Mouse (Mus musculus): Measurements from ENCODE around the gene Lgals1. TPM values are rescaled to one million over a fixed set of nuclear protein-coding genes. Genes with fewer than 3 reads are reported as not detected.

The Lgals1 gene
- polyA plus RNA-seq, 1 experiment, result 310 TPM

DNA sequence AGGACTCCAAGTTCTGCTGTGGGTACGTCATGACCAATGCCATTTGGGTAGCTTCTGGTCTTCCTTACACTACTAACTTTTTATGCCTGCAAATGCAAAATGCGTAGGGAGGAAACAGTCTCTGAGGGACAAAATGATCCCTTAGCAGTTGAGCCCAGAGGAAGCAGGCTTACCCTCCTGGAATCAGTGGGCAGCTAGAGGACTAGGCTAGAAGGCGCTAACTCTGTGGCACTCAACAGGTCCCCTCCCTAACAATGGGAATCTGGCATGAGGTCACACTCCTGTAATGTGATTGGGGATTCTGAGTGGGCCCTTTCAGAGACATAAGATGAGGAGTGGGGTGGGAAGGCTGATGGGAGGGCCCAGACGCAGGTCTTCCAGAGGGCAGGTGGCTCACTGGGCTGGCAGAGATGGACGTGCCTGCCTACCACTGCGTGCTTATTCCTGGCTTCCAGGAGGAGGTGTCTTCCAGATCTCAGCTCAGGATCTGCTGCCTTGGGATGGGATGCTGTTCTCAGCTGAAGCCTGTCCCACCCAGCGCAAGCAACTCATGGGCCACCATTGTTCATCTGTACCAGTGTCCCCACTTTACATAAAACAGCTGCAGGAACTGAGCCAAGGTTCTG is 4.4 kb downstream of the Lgals1 start:
- no peak for DNase-seq (ENCODE audit: low read depth, low spot score)
- WGBS, result 88% methylated on average over 7 of the region's 7 CpGs

DNA sequence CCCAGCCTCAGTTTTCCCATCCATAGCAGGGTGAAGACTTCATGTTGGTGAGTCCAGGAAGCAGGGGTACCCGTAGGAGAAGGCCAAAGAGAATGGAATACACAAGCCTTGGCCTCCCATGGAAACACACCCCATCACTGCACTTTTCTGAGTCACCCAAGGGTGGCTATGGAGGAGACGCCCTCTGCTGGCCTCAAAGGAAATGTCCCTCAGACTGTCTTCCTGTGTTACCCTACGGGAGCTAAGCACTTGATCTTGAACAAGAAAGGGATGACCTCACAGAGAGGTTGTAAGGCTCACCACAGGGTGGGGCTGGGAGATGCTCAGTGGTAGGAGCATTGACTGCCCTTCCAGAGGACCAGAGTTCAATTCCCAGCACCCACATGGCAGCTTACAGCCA is 5.1 kb downstream of the Lgals1 start:
- DNase-seq (ENCODE audit: low read depth, low spot score), result no peak

DNA sequence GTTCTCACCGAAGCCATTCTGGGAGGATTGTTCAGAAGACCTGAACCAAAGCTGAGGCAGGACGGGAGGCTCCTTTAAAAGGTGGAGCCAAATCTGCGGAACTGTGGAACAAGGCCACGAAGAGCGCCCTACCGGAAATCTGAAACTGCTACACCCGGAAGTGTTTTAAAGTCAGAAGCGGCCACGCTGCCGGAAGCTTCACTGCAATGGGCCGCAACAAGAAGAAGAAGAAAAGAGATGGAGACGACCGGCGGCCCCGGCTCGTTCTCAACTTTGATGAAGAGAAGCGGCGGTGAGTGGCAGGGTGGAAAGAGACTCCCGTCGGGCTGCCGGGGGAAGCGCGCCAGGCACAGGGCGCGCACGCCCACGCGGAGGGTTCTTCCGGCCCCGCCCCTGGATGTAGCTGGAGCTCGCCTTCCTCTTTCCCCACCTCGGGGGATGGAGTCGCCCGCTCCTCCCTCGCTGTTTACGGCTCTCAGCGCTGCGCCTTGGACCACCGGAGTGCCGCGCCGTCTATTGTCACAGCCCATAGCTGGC is 8.3 kb downstream of the Lgals1 start, which contains the start of gene Nol12:
Gene Nol12 (plus strand): TSS at position 150 of the 537 bp plus-strand sequence.
- no peak for DNase-seq (ENCODE audit: low read depth, low spot score)
- under 1% methylated on average over 42 of the region's 42 CpGs for WGBS

More for the DNA sequence above, 5.1 kb downstream of the Lgals1 start:
- 2% methylated on average over 3 of the region's 3 CpGs for WGBS

DNA sequence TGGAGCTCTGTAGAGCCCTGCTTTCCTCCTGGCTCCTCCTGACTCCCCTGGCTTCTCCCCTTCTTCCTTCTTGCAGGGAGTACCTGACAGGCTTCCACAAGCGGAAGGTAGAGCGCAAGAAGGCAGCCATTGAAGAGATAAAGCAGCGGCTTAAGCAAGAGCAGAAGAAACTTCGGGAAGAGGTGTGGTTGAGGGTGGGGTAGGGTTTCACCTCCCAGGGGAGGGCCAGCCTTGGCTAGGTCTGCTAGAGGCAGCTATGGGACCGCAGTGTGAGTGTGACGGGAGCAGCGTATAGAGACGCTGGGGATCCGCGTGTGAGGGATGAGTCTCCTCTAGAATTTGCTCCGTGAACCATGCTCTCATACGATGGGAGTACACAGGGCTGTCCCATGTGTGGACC is 9.9 kb downstream of the Lgals1 start:
- 92% methylated on average over 12 of the region's 12 CpGs for WGBS
- no peak for DNase-seq (ENCODE audit: low read depth, low spot score)

DNA sequence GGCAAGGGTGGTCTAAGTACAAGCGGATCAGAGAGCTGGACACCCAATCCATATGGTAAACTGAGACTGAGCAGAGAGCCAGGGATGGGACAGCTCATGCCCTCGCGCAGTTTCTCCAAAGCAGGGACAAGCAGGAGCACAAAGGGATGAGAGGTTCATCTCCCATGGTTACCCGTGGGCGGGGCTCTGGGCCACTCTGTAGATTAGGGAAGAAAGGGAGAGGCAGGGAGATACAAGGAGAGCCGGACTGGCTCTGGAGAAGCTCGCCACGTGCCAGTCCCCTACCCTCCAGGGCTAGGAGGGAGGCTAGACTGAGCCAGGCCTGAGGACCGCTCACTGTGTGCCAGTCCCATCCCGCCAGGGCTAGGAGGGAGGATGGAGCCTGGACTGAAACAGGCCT is 10.8 kb downstream of the Lgals1 start:
- 92% methylated on average over 10 of the region's 10 CpGs for WGBS
- DNase-seq (ENCODE audit: low read depth, low spot score), result no peak

DNA sequence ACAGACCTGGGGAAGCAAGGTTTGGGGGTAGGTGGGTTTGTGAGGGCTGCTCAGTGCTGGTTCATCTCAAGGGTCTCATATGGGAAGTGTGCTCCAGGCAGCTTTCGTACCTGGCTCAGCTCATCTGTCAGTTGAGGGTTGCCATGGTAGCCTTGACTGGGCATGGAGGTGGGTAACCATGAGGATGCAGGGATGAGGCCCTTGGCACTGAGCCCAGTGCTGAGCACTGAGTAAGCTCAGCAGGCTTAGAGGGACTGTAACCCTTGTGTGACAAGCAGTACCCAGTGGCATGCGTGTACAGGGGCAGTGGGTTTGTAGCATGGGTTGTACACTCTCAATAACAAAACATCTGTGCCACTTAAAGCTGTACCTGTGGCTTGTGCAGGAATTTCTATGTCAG is 11.4 kb downstream of the Lgals1 start:
- DNase-seq (ENCODE audit: low read depth, low spot score), result no peak
- 81% methylated on average over 2 of the region's 2 CpGs for WGBS

DNA sequence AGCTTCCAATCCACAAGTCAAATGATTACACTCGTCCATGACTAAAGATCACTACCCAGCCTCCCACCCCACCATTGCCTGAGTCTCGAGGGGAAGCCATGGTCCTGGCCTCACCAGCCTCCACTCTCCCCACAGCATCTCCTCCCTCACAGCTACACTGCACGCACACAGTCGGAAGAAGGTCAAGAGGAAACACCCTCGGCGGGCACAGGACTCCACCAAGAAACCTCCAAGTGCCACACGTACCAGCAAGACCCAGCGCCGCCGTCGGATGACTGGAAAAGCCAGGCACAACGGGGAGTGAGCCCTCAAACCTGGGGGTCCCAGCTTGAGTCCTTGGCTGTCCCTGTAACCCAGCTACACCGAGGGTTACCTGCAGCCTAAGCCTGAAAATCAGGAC is 13.8 kb downstream of the Lgals1 start:
- 91% methylated on average over 13 of the region's 13 CpGs for WGBS

DNA sequence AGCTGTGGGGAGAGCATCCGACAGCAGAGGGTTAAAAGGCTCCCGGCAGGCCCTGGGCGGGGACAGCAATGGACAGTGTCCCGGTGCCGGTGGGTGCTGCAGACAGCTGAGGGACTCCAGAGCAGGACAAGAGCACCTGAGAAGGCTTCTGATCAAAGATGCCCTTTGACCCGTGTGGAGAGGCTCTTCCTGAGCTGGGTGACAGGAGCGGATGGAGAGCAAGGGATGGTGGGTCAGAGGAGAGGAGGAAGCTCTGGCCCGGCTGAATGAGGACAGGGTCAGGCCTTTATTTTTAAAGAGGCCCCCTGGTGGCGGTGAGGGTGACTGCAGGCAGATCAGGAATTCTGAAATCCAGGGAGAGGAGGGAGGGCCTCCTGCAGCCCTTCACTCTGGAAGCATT is 16.1 kb downstream of the Lgals1 start:
- DNase-seq (ENCODE audit: low read depth, low spot score), result no peak
- WGBS, result 4% methylated on average over 9 of the region's 9 CpGs

More for the DNA sequence above, 13.8 kb downstream of the Lgals1 start:
- DNase-seq (ENCODE audit: low read depth, low spot score), result no peak

DNA sequence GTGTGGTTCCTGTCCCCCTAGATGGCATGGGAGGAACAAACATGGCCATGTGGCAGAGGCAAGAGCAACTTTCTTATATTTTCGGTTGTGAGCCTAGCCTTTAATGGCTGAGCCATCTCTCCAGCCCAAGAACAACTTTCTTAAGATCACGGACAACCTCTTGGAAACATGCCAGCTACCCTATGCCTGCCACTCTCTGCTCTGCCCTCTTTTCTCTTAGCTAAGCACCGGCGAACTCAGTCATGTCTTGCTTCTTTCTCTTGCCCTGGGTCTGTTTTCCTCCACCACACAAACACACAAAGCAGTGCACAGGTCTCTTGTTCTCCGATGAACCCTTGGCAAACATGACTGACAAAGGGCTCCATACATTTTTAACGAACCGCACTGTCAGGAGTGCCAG is 19.7 kb downstream of the Lgals1 start:
- WGBS, result 64% methylated on average over 7 of the region's 7 CpGs
- no peak for DNase-seq (ENCODE audit: low read depth, low spot score)

DNA sequence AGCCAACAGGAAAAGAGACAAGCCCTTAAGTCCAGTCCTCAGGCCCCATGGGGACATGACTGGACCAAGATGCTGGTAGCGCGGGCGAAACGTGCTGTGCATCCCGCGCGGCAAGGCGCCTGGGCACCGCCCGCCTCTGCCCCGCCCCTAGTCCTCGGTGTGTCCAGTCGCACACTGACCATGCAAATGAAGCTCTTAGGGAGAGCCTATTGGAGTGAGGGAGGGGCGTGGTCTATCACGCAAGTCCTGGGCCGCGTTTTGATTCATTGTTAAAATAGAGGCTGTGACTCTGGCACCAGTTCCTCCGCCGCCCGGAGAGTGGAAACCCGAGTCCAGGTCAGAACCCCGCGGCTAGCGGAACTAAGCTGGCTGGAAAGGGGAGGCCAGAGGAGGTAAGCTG is 21.1 kb downstream of the Lgals1 start, which contains the start of gene Triobp:
Gene Triobp (plus strand): TSS at position 68 of the 400 bp plus-strand sequence.
- WGBS, result under 1% methylated on average over 24 of the region's 24 CpGs
- no peak for DNase-seq (ENCODE audit: low read depth, low spot score)

DNA sequence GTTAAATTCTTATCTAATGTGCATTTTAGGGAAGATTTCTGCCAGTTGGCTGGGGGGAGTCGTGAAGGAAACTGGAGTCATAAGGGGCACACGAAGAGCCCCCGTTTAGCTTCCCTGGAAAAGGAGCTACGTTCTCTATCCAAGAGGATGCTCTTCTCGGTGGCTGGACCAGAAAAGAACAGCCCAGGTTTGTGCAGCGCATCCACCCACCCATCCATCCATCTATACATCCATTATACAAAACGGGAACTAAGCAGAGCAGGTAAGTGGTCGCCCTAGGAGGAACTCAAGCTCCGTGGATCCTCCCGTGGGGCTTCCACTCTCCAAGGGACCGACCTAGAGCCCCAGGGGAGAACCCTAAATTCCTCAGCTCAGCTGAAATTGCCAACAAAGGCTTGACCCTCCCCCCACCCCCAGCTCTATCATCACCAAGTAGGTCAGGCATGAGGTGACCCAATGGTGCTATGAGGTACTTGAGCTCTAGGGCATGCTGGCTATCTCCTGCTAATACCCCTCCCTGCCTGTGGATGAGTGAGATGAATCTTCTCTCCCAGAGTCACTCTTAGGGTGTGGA is 21.7 kb downstream of the Lgals1 start:
- 9% methylated on average over 11 of the region's 11 CpGs for WGBS

DNA sequence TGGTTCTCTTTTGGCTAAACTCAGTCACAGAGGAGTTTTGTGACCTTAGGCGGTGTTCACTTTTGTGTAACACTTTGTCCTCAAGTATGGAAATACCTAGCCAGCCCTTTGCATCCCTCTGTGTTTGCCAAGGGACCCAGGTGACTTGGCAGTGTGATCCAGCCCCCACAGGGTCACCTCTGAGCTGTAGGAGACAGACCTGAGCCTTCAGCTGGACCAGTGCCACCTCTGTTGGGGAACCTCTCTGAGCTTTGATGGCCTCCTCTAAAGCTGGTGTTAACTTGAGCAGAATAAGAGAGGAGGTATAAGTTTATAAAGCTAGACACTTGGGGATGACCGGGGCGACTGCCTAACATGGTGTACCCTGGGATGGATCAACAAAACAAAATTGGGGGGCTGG is 22.4 kb downstream of the Lgals1 start:
- WGBS, result over 99% methylated on average over 3 of the region's 3 CpGs
- no peak for DNase-seq (ENCODE audit: low read depth, low spot score)

More for the DNA sequence above, 21.7 kb downstream of the Lgals1 start:
- DNase-seq (ENCODE audit: low read depth, low spot score), result no peak

DNA sequence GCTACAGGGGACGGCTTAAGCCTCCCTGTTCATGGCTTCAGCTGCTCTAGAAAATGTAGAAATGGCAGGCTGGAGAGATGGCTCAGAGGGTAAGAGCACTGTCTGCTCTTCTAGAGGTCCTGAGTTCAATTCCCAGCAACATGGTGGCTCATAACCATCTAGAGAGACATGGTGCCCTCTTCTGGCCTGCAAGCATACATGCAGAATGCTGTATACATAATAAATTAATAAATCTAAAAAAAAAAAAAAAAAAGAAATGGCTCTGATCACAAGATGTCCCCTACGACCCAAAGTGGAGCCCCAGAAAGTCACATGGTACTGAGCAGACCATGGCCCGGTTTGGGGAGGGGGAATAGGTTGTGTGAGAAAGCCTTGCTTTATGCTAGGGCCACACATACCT is 29.1 kb downstream of the Lgals1 start:
- no peak for DNase-seq (ENCODE audit: low read depth, low spot score)
- 69% methylated on average over 3 of the region's 3 CpGs for WGBS

DNA sequence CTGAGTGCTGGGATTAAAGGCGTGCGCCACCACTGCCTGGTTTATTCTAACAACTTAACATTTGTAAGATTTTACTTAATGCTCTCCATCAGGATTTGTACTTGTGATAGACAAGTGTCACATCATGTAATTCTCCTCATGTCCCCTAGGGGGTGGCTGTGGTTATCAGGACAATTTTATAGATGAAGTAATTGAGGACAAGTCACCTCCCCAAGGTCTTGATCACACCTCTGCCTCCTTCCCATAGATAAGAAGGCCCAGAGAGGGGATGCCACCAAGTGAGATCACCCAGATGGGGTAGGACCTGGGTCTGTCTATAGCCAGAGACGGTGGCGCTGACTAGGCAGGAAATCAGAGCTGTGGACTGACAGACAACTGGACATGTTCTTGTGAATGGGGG is 29.8 kb downstream of the Lgals1 start:
- no peak for DNase-seq (ENCODE audit: low read depth, low spot score)
- WGBS, result 85% methylated on average over 4 of the region's 4 CpGs

DNA sequence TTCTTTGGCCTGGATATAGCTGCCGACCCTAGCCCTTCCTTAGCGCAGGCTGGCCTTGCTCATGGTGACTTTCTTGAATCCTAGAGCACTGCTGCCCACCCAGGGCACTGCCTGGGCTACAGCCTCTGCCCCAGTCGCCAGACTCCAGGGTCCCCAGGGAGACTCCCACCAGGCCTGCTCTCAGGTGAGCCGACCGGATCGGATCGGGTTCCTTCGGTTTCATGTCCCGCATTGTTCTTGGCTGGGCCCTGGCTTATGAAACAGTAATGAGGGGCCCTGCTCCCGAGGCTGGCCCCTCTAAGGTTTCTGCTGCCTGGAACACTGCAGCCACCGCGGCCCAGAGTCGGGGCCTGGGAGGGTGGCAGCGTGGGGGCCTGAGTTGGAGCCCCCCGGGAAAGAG is 30.5 kb downstream of the Lgals1 start:
- WGBS, result 69% methylated on average over 15 of the region's 15 CpGs
- no peak for DNase-seq (ENCODE audit: low read depth, low spot score)

DNA sequence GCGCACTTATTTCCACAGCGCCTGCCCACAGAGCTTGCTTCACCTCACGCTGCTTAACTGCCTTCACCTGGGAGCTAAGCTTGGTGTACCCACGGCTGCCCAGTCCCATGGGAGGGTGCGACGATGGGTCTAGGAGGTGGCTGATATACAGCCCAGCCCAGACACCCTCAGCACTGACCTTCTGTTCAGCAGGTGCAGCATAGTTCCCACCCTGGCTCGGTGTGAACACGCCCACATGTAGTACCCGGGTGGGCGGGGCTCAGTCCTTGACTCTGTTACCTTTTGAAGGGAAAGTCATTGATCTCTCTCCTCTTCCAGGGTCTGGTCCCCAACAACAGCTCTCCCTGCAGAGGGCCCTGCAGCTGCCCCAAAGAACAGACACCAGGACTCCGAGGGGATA is 33.0 kb downstream of the Lgals1 start:
- WGBS, result 49% methylated on average over 11 of the region's 11 CpGs
- DNase-seq (ENCODE audit: low read depth, low spot score), result no peak

DNA sequence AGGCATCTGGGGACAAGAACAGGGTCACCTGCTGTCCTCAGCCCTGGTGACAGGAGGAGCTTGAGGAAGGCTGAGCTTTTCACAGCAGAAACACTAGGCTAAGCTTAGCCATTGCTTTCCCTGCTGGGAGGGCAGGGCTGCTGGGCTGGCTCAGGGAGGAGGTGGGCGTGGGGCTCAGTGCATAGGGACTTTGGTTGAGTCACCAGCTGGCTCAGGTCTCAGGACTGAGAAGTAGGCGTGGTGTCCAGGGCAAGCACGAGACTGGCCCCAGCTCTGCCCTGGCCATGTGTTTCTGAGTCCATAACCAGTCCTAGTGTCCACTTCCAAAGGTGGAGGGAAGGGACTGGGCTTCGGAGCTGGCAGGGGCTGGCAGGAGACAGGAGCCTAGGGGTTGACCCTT is 33.6 kb downstream of the Lgals1 start:
- no peak for DNase-seq (ENCODE audit: low read depth, low spot score)
- WGBS, result 27% methylated on average over 4 of the region's 4 CpGs

DNA sequence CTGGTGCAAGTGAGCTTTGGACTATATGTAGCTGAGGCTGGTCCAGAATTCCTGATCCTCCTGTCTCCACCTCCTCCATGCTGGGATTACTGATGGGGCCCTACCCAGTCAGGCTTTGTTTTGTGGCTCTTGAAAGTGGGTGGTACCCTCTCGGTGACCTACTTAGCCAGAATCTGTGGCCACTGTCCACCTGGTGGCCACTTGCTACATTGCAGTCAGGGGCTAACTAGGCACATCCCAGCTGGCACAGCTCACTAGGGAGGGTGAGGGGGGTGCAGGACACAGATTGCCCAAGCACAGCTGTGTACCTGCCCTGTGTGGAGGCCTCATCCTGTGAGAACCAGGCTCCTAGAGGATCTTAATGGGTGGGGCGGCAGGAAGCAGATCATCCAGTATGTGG is 36.4 kb downstream of the Lgals1 start:
- WGBS, result 13% methylated on average over 2 of the region's 2 CpGs
- no peak for DNase-seq (ENCODE audit: low read depth, low spot score)

DNA sequence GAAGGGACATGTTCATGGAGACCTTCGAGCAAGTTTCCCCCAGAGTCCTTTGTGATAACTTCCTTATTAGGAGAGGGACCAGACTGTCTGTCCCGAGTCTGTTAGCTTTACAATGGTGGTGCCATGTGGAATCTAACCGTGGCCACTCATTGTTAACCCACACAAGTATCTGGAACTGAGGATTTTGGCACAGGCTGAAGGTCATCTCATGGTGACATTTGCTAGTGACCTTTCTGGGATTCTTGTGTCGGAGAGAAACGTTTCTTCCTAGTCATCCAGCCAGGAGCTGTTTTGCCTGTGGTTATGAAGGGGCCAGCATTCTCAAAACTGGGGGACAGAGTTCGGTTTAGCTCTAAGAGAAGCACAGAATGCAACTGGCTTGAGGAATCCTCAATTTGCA is 45.1 kb downstream of the Lgals1 start:
- whole genome bisulfite sequencing, result 58% methylated on average over 6 of the region's 6 CpGs
- no peak for DNase-seq (ENCODE audit: low read depth, low spot score)

DNA sequence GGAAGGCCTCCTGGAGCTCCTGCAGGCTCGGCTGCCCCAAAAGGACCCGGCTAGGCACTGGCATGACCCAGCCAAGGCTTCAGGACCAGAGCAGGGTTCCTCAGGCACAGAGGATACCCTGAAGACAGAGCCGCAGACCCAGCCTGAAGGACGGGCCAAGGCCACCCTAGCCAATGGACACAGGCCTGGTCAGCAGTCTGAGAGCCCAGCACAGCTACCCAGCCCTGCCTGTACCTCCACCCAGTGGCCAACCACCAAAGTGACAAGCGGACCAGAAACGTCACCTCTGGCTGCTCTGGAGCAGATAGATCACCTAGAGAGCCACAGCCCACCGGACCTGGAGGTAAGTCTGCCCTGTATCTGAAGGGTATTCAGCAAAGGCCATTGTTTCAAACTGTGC is 47.4 kb downstream of the Lgals1 start:
- WGBS, result 78% methylated on average over 7 of the region's 7 CpGs
- no peak for DNase-seq (ENCODE audit: low read depth, low spot score)

DNA sequence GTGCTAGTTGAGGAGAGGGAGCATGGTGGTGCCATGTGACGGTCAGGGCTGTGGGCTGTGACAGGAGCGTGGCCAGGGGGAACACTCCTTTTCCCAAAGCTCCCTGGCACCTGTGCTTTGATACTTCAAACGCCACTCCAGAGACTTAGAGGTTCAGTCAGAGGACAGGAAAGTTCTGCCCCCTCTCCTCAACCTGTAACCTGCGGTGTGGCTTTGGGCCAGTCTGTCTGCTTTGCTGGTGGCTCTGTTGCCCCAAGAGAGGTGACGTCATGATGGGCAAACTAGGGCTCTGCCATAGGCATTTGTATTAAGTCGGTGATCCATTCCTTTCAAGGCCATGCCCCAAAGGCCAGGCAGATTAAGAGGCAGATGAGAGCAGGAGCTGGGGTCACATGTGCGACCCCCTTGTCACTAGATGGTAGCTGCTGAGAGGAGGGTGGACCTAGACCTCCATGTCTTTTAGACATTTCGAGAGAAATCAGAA is 51.2 kb downstream of the Lgals1 start:
- 94% methylated on average over 8 of the region's 8 CpGs for WGBS
- DNase-seq (ENCODE audit: low read depth, low spot score), result no peak
